Mouse (Mus musculus): Measurements from ENCODE around the gene Sgip1. TPM values are rescaled to one million over a fixed set of nuclear protein-coding genes. Genes with fewer than 3 reads are reported as not detected.
A peak's percentile ranks its signal among the peaks of the same experiment; 100 is the strongest.

Gene Sgip1
- polyA plus RNA-seq (2014; fragmentation: Nextera tagmentation; extraction: Ambion mirVana) = 10.9 and 11.5 TPM in 2 replicates

DNA sequence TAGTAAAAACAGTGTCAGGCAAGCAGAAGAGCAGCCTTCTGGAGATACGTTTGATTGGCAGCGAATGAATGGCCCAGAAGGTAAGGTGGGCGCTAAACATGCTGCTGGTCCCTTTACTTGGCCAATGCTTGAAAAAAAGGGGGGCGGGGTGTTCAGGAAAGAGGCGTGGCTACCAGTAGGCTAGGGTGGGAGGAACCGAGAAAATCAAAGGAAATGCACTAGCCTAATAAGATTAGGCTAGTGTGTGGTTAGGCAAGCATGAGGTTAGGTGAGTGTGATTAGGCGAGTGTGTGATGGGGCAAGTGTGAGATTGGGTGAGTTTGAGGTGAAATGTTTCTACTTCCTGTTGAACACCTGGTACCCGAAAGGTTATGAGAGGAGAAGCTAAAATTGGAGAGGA, at the start of gene Sgip1:
Gene Sgip1, plus strand, starts transcription at position 11 of the 400 bp plus-strand sequence.
- Histone ChIP-seq H3K9ac (replicated peaks; ENCODE audit: low read length) (no peak within 1 kb of the TSS), H3K4me1 (ENCODE audit: control insufficient read depth, insufficient read depth, low read length) (no peaks in the 10 kb centered on the region), H3K27ac (replicated peaks; ENCODE audit: low read depth, low read length) (no peak within 1 kb of the TSS), H3K4me3 (ENCODE audit: low read depth, low read length) (no peak within 1 kb of the TSS), H3K9me3 (replicated peaks; ENCODE audit: control insufficient read depth, low read length) (no peaks in the 10 kb centered on the region), H3K36me3 (replicated peaks; ENCODE audit: control insufficient read depth, insufficient read depth, low read depth, low read length) (no peaks in the 10 kb centered on the region), H3K4me2 (ENCODE audit: low read depth, low read length) (no peak within 1 kb of the TSS), H3K27me3 (ENCODE audit: control insufficient read depth, insufficient read depth, low read length) (no peaks in the 10 kb centered on the region)
- ATAC-seq (replicated peaks; ENCODE audit: insufficient number of reproducible peaks, low FRiP score, low TSS enrichment, low read depth) = no peak
- 66% methylated on average over 8 of the region's 8 CpGs for WGBS
- DNase-seq (ENCODE audit: low spot score) = no peak

DNA sequence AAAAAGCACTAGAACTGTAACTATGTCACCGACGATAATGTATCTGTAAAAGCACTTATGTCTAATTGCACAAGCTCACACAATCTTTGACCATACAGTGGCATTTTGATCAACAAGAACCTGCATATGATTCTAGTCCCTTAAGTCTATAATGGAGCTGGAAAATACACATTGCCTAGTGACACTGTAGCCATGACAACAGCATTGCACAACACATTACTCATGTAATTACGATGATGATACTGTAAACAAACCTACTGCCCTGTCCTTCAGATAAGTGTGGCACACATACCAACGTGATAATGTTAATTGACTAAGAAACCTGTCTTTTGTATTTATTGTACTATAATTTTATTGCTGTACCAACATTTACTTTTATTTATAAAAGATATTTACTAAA, 49.7 kb upstream of the Sgip1 start:
- H3K27me3 ChIP-seq (ENCODE audit: control insufficient read depth, insufficient read depth, low read length) = no peaks in the 10 kb centered on the region
- H3K36me3 ChIP-seq (replicated peaks; ENCODE audit: control insufficient read depth, insufficient read depth, low read depth, low read length) = no peaks in the 10 kb centered on the region
- no peak for ATAC-seq (replicated peaks; ENCODE audit: insufficient number of reproducible peaks, low FRiP score, low TSS enrichment, low read depth)
- H3K4me2 ChIP-seq (ENCODE audit: low read depth, low read length) = no peak overlapping the region
- no peak overlapping the region for H3K4me3 ChIP-seq (ENCODE audit: low read depth, low read length)
- H3K27ac ChIP-seq (replicated peaks; ENCODE audit: low read depth, low read length) = no peak overlapping the region
- no peak for DNase-seq (ENCODE audit: low spot score)
- H3K9me3 ChIP-seq (replicated peaks; ENCODE audit: control insufficient read depth, low read length) = no peaks in the 10 kb centered on the region
- WGBS = 82% methylated on average over 4 of the region's 4 CpGs
- no peak overlapping the region for H3K9ac ChIP-seq (replicated peaks; ENCODE audit: low read length)
- no peaks in the 10 kb centered on the region for H3K4me1 ChIP-seq (ENCODE audit: control insufficient read depth, insufficient read depth, low read length)

DNA sequence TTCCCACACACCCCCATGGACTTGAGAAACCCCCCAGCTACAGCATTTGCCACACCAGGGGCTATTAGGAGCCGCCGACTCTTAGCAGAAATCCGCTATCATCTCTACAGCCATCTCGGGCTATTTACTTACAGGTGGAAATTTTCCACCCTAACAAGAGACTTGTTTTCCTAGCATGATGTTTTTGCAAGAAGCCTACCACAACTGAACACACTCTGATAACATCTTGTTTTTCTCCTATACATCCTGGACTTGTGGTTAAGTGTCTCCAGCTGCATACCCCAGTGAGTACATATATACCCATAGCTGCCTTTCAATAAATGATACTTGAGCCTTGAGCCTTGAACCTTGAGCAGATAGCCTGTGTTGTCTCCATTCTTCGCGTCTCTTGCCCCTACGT, 43.1 kb upstream of the Sgip1 start:
- 94% methylated on average over 7 of the region's 7 CpGs for WGBS
- Histone ChIP-seq H3K27me3 (ENCODE audit: control insufficient read depth, insufficient read depth, low read length) (no peaks in the 10 kb centered on the region), H3K4me3 (ENCODE audit: low read depth, low read length) (no peak overlapping the region), H3K4me1 (ENCODE audit: control insufficient read depth, insufficient read depth, low read length) (no peaks in the 10 kb centered on the region), H3K36me3 (replicated peaks; ENCODE audit: control insufficient read depth, insufficient read depth, low read depth, low read length) (no peaks in the 10 kb centered on the region), H3K9ac (replicated peaks; ENCODE audit: low read length) (no peak overlapping the region), H3K4me2 (ENCODE audit: low read depth, low read length) (no peak overlapping the region), H3K27ac (replicated peaks; ENCODE audit: low read depth, low read length) (no peak overlapping the region), H3K9me3 (replicated peaks; ENCODE audit: control insufficient read depth, low read length) (no peaks in the 10 kb centered on the region)
- ATAC-seq (replicated peaks; ENCODE audit: insufficient number of reproducible peaks, low FRiP score, low TSS enrichment, low read depth) (no peak), DNase-seq (ENCODE audit: low spot score) (no peak)

DNA sequence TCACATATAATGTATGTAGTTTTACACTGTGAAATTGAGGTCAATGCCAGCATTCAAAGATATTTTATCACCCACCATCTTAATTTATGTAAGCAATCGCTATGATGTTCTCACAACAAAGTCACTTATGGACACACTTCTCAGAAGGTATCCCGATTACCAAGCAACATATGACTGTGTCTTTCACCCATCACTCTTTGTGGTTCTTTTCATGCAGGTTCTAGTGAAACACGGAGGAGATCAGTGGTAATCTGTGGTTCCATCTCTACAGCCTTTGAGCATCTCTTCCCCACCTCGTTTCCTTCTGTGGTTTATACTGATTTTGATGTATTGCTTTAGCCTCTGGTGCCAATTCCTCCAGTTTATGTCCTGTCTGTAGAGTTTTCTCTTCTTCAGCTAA, 29.4 kb upstream of the Sgip1 start:
- Histone ChIP-seq H3K9me3 (replicated peaks; ENCODE audit: control insufficient read depth, low read length) (no peaks in the 10 kb centered on the region), H3K4me1 (ENCODE audit: control insufficient read depth, insufficient read depth, low read length) (no peaks in the 10 kb centered on the region), H3K4me3 (ENCODE audit: low read depth, low read length) (no peak overlapping the region), H3K36me3 (replicated peaks; ENCODE audit: control insufficient read depth, insufficient read depth, low read depth, low read length) (no peaks in the 10 kb centered on the region), H3K4me2 (ENCODE audit: low read depth, low read length) (no peak overlapping the region), H3K27me3 (ENCODE audit: control insufficient read depth, insufficient read depth, low read length) (no peaks in the 10 kb centered on the region), H3K27ac (replicated peaks; ENCODE audit: low read depth, low read length) (no peak overlapping the region), H3K9ac (replicated peaks; ENCODE audit: low read length) (no peak overlapping the region)
- 86% methylated on average over 4 of the region's 4 CpGs for WGBS
- ATAC-seq (replicated peaks; ENCODE audit: insufficient number of reproducible peaks, low FRiP score, low TSS enrichment, low read depth) (no peak), DNase-seq (ENCODE audit: low spot score) (no peak)

DNA sequence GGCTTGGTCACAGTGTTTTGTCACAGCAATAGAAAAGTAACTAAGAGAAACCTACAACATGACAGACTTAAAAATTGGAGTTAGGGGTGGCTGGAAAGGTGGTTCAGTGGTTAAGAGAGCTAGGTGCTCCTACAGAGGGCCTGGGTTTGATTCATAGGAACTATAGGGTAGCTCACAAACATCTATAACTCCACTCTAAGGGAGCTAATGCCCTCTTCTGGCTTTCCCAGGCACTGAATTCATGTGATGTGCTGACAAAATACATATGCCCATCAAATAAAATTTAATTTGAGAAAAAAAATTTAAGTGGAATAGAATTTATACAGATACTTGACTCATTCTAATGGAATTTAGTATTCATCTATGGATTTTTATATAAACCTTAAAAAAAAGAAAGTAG, 25.6 kb upstream of the Sgip1 start:
- no peak overlapping the region for H3K4me2 ChIP-seq (ENCODE audit: low read depth, low read length)
- no peak overlapping the region for H3K9ac ChIP-seq (replicated peaks; ENCODE audit: low read length)
- H3K9me3 ChIP-seq (replicated peaks; ENCODE audit: control insufficient read depth, low read length) = no peaks in the 10 kb centered on the region
- no peaks in the 10 kb centered on the region for H3K4me1 ChIP-seq (ENCODE audit: control insufficient read depth, insufficient read depth, low read length)
- no peak overlapping the region for H3K27ac ChIP-seq (replicated peaks; ENCODE audit: low read depth, low read length)
- H3K36me3 ChIP-seq (replicated peaks; ENCODE audit: control insufficient read depth, insufficient read depth, low read depth, low read length) = no peaks in the 10 kb centered on the region
- H3K27me3 ChIP-seq (ENCODE audit: control insufficient read depth, insufficient read depth, low read length) = no peaks in the 10 kb centered on the region
- ATAC-seq (replicated peaks; ENCODE audit: insufficient number of reproducible peaks, low FRiP score, low TSS enrichment, low read depth) (no peak), DNase-seq (ENCODE audit: low spot score) (no peak)
- H3K4me3 ChIP-seq (ENCODE audit: low read depth, low read length) = no peak overlapping the region

GRCm38 (mm10) chr4:102717123-102717828, 23.8 kb upstream of the Sgip1 start:
- DNase-seq (ENCODE audit: low spot score) = no peak
- Histone ChIP-seq H3K9ac (replicated peaks; ENCODE audit: low read length) (no peak overlapping the region), H3K4me2 (ENCODE audit: low read depth, low read length) (no peak overlapping the region), H3K4me3 (ENCODE audit: low read depth, low read length) (no peak overlapping the region), H3K27ac (replicated peaks; ENCODE audit: low read depth, low read length) (no peak overlapping the region), H3K27me3 (ENCODE audit: control insufficient read depth, insufficient read depth, low read length) (no peaks in the 10 kb centered on the region), H3K4me1 (ENCODE audit: control insufficient read depth, insufficient read depth, low read length) (no peaks in the 10 kb centered on the region), H3K36me3 (replicated peaks; ENCODE audit: control insufficient read depth, insufficient read depth, low read depth, low read length) (no peaks in the 10 kb centered on the region), H3K9me3 (replicated peaks; ENCODE audit: control insufficient read depth, low read length) (no peaks in the 10 kb centered on the region)
- 74% methylated on average over 5 of the region's 5 CpGs for WGBS
- no peak for ATAC-seq (replicated peaks; ENCODE audit: insufficient number of reproducible peaks, low FRiP score, low TSS enrichment, low read depth)

DNA sequence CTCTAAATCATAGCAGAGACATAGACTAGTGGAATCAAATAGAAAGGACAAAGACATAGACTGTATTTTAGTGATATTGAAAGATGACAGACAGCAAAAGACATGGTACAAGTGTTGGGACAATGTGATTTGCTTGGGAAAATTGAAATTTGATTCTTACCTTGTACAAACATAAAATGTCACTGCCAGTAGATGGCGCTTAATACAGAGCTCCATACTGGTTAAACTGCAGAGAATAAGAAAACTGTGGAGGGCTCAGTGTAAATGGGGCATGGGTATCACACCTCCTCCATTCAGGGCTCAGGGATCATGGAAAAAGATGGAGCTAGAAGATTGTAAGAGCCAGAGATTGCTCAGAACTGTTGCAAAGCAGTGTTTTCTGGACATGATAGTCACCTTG, 21.6 kb upstream of the Sgip1 start:
- WGBS = 8% methylated on average over 1 of the region's 1 CpGs
- no peak overlapping the region for H3K4me3 ChIP-seq (ENCODE audit: low read depth, low read length)
- H3K27ac ChIP-seq (replicated peaks; ENCODE audit: low read depth, low read length) = no peak overlapping the region
- H3K36me3 ChIP-seq (replicated peaks; ENCODE audit: control insufficient read depth, insufficient read depth, low read depth, low read length) = no peaks in the 10 kb centered on the region
- no peaks in the 10 kb centered on the region for H3K27me3 ChIP-seq (ENCODE audit: control insufficient read depth, insufficient read depth, low read length)
- no peak overlapping the region for H3K4me2 ChIP-seq (ENCODE audit: low read depth, low read length)
- H3K9ac ChIP-seq (replicated peaks; ENCODE audit: low read length) = no peak overlapping the region
- no peaks in the 10 kb centered on the region for H3K4me1 ChIP-seq (ENCODE audit: control insufficient read depth, insufficient read depth, low read length)
- no peak for ATAC-seq (replicated peaks; ENCODE audit: insufficient number of reproducible peaks, low FRiP score, low TSS enrichment, low read depth)
- H3K9me3 ChIP-seq (replicated peaks; ENCODE audit: control insufficient read depth, low read length) = no peaks in the 10 kb centered on the region
- DNase-seq (ENCODE audit: low spot score) = peak; percentile 71

- Histone ChIP-seq H3K27me3 (ENCODE audit: control insufficient read depth, insufficient read depth, low read length) (no peaks in the 10 kb centered on the region), H3K36me3 (replicated peaks; ENCODE audit: control insufficient read depth, insufficient read depth, low read depth, low read length) (no peaks in the 10 kb centered on the region), H3K9me3 (replicated peaks; ENCODE audit: control insufficient read depth, low read length) (no peaks in the 10 kb centered on the region), H3K4me2 (ENCODE audit: low read depth, low read length) (no peak overlapping the region), H3K9ac (replicated peaks; ENCODE audit: low read length) (no peak overlapping the region), H3K4me1 (ENCODE audit: control insufficient read depth, insufficient read depth, low read length) (no peaks in the 10 kb centered on the region), H3K27ac (replicated peaks; ENCODE audit: low read depth, low read length) (no peak overlapping the region), H3K4me3 (ENCODE audit: low read depth, low read length) (no peak overlapping the region)
- DNase-seq (ENCODE audit: low spot score) = no peak
- 83% methylated on average over 1 of the region's 1 CpGs for WGBS
- ATAC-seq (replicated peaks; ENCODE audit: insufficient number of reproducible peaks, low FRiP score, low TSS enrichment, low read depth) = no peak
Measured at GRCm38 (mm10) chr4:102719951-102720350, 21.1 kb upstream of the Sgip1 start.

All from embryonic facial prominence, embryonic 11.5 days (tissue).